Mouse (Mus musculus) heart, embryonic 16.5 days (tissue): Measurements from ENCODE around the gene Cstl1. TPM values are rescaled to one million over a fixed set of nuclear protein-coding genes. Genes with fewer than 3 reads are reported as not detected.

Experiments
- ATAC-seq: fragments of 200-750 bp; cut with Nextera tagmentation; replicated peaks from 2 replicates; pipeline ENCODE4 v1.8.0; 2017; ENCODE audit warnings: moderate number of reproducible peaks; ENCODE audit not compliant: insufficient read depth, low FRiP score; ENCODE audit errors: extremely low read depth
- H3K27ac ChIP-seq: fragments of 300-500 bp; sonication (generic); 2 replicates; pipeline ENCODE4 v1.5.1; 2014; ENCODE audit warnings: mild to moderate bottlenecking, low read length, control low read depth, moderate library complexity
- H3K27me3 ChIP-seq: fragments of 300-500 bp; sonication (generic); 2 replicates; pipeline ENCODE4 v1.6.1; 2014; ENCODE audit warnings: low read length, mixed read lengths; ENCODE audit not compliant: control insufficient read depth, insufficient read depth
- H3K36me3 ChIP-seq: fragments of 300-500 bp; sonication (generic); 2 replicates; pipeline ENCODE4 v1.6.1; 2014; ENCODE audit not compliant: control insufficient read depth, insufficient read depth
- H3K4me1 ChIP-seq: fragments of 300-500 bp; sonication (generic); 2 replicates; pipeline ENCODE4 v1.6.1; 2014; ENCODE audit warnings: low read length, mixed read lengths; ENCODE audit not compliant: control insufficient read depth, insufficient read depth
- H3K4me2 ChIP-seq: fragments of 300-500 bp; sonication (generic); 2 replicates; pipeline ENCODE4 v1.6.1; 2014; ENCODE audit warnings: low read depth, mild to moderate bottlenecking, control low read depth, low read length
- H3K4me3 ChIP-seq: fragments of 300-500 bp; sonication (generic); 2 replicates; pipeline ENCODE4 v1.5.1; 2014; ENCODE audit warnings: mild to moderate bottlenecking, control low read depth, low read length
- H3K9ac ChIP-seq: fragments of 300-500 bp; sonication (generic); 2 replicates; pipeline ENCODE4 v1.6.1; 2014; ENCODE audit warnings: low read length, control low read depth
- H3K9me3 ChIP-seq: fragments of 300-500 bp; sonication (generic); replicated peaks from 2 replicates; pipeline ENCODE4 v1.6.1; 2016; ENCODE audit warnings: low read length; ENCODE audit not compliant: control insufficient read depth
- WGBS: fragments of 180-500 bp; shearing (Covaris S2); extraction: QIAGEN DNeasy Blood & Tissue Kit; methylation state at CpG from one replicate; pipeline ENCODE4 v1.1.7; 2014; 5-methylcytosine and 5-hydroxymethylcytosine counted together
- polyA plus RNA-seq: library from polyadenylated mRNA; unstranded; fragments of >200 nt; fragmentation: Nextera tagmentation; extraction: Ambion mirVana; gene quantifications from 2 replicates; pipeline ENCODE4 v1.2.1, GENCODE M21; 2015

The Cstl1 gene
- polyA plus RNA-seq, 1 experiment from 2014 or later: not detected

DNA sequence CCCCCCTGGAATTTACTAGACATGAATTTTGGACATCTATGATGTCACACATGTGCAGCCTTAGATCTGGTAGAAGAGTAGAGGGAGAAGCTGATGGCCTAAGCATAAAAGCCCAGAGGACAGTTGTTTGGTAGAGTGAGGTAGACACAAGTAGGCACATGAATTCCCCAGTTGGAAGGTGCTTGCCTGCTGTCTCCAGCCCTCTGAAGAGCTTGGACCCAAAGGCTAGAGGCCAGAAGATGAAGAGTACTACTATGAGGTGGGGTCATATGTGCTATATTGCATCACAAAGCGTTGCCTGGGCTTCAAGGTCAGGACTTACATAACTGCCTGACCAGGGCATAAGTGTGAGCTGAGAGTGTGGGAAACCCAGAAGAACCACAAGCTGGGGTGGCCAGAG is 48.3 kb downstream of the Cstl1 start, which contains the start of gene Cst8:
Gene Cst8 (plus strand): TSS at position 301 of the 400 bp plus-strand sequence.
- 75% methylated on average over 1 of the region's 1 CpGs for WGBS
- H3K9me3 ChIP-seq: no peaks in the 10 kb centered on the region
- peaks cover 9% of the 10 kb centered on the region; the same call in 1 of the 2 replicates for H3K4me1 ChIP-seq
- H3K27me3 ChIP-seq: no peaks in the 10 kb centered on the region
- no peak within 1 kb of the TSS for H3K9ac ChIP-seq
- no peak within 1 kb of the TSS for H3K27ac ChIP-seq
- H3K4me2 ChIP-seq: no peak within 1 kb of the TSS
- H3K36me3 ChIP-seq: no peaks in the 10 kb centered on the region
- no peak within 1 kb of the TSS for H3K4me3 ChIP-seq
- ATAC-seq: no peak

DNA sequence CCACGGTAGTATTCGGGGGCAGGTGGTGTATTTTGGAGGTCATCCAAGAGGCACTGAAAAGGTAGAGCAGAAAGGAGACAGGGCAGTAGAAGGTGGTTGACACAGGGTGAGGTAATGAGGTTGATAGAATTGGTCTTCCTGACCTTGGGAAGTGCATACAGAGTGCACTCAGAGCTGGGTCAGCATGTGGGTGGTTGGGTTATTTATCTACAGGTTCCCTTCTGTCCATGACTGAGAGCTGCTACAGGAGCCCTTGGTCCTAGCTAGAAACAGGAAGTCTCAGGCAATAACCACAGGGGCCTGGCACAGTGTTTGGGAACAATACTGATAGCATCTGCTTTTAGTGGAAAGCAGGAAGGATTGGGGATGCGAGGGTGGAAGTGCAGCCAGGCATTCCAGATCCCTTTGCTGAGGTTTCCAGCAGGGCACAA is 51.3 kb downstream of the Cstl1 start:
- Histone ChIP-seq H3K4me2 (no peak overlapping the region), H3K9me3 (no peaks in the 10 kb centered on the region), H3K27ac (no peak overlapping the region), H3K9ac (no peak overlapping the region), H3K4me1 (peaks cover 9% of the 10 kb centered on the region; the same call in 1 of the 2 replicates), H3K36me3 (no peaks in the 10 kb centered on the region), H3K27me3 (no peaks in the 10 kb centered on the region), H3K4me3 (no peak overlapping the region)
- WGBS: 26% methylated on average over 3 of the region's 3 CpGs
- peak; percentile 41; the same call in 1 of the 2 replicates for ATAC-seq

Other genes starting within 250 kb of the Cstl1 start
- 50.5 and 61.3 TPM in 2 replicates for gene Nxt1, start 77.8 kb upstream of the Cstl1 start, polyA plus RNA-seq
- 15.9 and 17.5 TPM in 2 replicates for gene Gzf1, start 69.3 kb upstream of the Cstl1 start, polyA plus RNA-seq
- 2.4 and 2.5 TPM in 2 replicates for gene Napb, start 17.9 kb upstream of the Cstl1 start, polyA plus RNA-seq
- gene Cst11, start 21.1 kb downstream of the Cstl1 start, polyA plus RNA-seq: not detected in 2 replicates
- gene 8030411F24Rik, start 31.7 kb downstream of the Cstl1 start, polyA plus RNA-seq: not detected in 2 replicates
- gene Cst12, start 39.0 kb downstream of the Cstl1 start, polyA plus RNA-seq: not detected in 2 replicates
- gene Cst8, start 48.4 kb downstream of the Cstl1 start, polyA plus RNA-seq: not detected in 2 replicates
- not detected in 2 replicates for gene Cst13, start 69.7 kb downstream of the Cstl1 start, polyA plus RNA-seq
- 2.8 and 4.5 TPM in 2 replicates for gene Cst9, start 84.8 kb downstream of the Cstl1 start, polyA plus RNA-seq
- 0.38 and 0.71 TPM in 2 replicates for gene 9230104L09Rik, start 114.7 kb downstream of the Cstl1 start, polyA plus RNA-seq
- 721 and 724 TPM in 2 replicates for gene Cst3, start 125.3 kb downstream of the Cstl1 start, polyA plus RNA-seq